Mouse (Mus musculus): ENCODE data around the gene Xpo6.

DNA sequence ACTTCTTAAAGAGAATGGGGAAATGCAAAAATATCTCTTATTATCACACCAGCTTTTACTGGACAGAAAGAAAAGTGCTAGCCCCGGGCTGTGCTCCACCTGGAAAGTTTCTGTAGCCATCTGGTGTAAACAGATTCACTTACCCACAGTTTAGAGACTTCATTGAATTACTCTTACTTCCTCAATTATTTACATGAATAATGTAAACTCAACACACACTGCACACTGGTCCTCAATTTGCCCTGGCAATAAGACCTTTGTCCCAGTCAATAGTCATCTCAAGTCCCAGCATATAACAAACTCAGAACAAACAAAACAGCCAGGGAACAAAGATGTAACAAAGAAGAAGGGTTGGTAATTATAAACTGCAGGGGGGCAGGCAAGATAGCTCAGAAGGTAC, 44.6 kb downstream of the Xpo6 start:
- TF ChIP-seq ZNF384 (IDR thresholded peaks at IDR 0.05; ENCODE audit: low read depth, low read length) (no peak), MAFK (IDR thresholded peaks at IDR 0.05; ENCODE audit: insufficient read depth, low read depth, low read length) (no peak), HCFC1 (IDR thresholded peaks at IDR 0.05; ENCODE audit: borderline replicate concordance, insufficient read depth, low read length) (no peak)
